In the genomic region with DNA sequence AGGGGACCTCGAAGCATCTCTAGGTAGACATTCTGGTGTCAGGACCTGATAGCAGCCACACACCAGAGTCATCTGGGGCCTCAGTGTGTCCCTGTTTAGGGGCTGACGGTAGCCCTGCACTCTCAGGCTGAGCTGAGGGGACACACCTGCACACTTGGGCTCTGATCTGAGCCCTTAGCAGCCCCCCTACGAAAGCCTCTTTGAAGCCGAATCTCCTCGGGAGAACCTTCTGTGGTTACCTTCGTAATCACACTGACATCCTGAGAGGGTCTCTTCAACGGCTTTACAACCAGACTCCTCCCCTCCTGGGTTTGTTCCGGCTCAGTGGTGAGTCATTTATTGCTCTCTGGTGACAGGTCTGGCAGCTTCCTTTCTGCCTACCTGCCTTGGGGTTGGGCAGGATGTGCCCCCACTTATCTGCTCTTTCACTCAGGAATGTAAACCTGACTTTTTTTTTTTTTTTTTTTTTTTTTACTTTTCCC, we compare ENCODE assay signal across 10 mouse cellular contexts. TPM values are rescaled to one million over a fixed set of nuclear protein-coding genes. Genes with fewer than 3 reads are reported as not detected.
DNase-seq lines count a peak whose midpoint lies in the region; ATAC-seq lines count a peak whose summit lies in the region.
"Had no signal": no experiment of that assay in that cellular context is flagged by ENCODE, and none has a peak within 500 bp of the region (broad histone marks: within the 10 kb centered on the region; RNA-seq: fewer than 3 reads in every experiment).

No protein-coding gene starts in this region.

- no peaks in the 10 kb centered on the region for H3K27me3 ChIP-seq in embryonic facial prominence, embryonic 10.5 days (replicated peaks; ENCODE audit: low read depth, poor library complexity, severe bottlenecking)
- H3K27me3 ChIP-seq in lung, embryonic 16.5 days (ENCODE audit: control insufficient read depth, insufficient read depth, low read depth, low read length): no peaks in the 10 kb centered on the region

- no peak overlapping the region for H3K4me3 ChIP-seq in embryonic facial prominence, embryonic 10.5 days
- no peak overlapping the region for H3K4me3 ChIP-seq in lung, embryonic 16.5 days (ENCODE audit: low read length)

- 0 out of 2 replicates have a peak overlapping the region, but pooled peaks have one; percentile 23 for H3K9ac ChIP-seq in lung, embryonic 16.5 days (ENCODE audit: low read length)

- no peaks in the 10 kb centered on the region for H3K9me3 ChIP-seq in embryonic facial prominence, embryonic 10.5 days
- H3K9me3 ChIP-seq in lung, embryonic 16.5 days (ENCODE audit: control insufficient read depth, low read length): no peaks in the 10 kb centered on the region

- H3K27ac ChIP-seq in embryonic facial prominence, embryonic 10.5 days (replicated peaks): no peak overlapping the region; the same call in 1 of the 2 replicates
- peak overlapping the region; percentile 90 for H3K27ac ChIP-seq in lung, embryonic 16.5 days (ENCODE audit: low read length)

- peak; percentile 93 for ATAC-seq in lung, embryonic 16.5 days (ENCODE audit: low read depth)

- no peak overlapping the region for H3K4me2 ChIP-seq in lung, embryonic 16.5 days (ENCODE audit: low read depth, low read length)
- H3K4me2 ChIP-seq: midbrain, embryonic 11.5 days had no signal

- 46% methylated on average over 8 of the region's 8 CpGs for WGBS in embryonic facial prominence, embryonic 10.5 days
- 15% methylated on average over 8 of the region's 8 CpGs for WGBS in lung, embryonic 16.5 days

- DNase-seq in kidney, postnatal 4 days: peak; percentile 42 to 54
- no peak for DNase-seq in kidney, adult 11 months
- DNase-seq in embryonic facial prominence, embryonic 10.5 days (ENCODE audit: low spot score): peak; percentile 50
- peak; percentile 77 for DNase-seq in thymus, postnatal 25 days
- DNase-seq in adrenal gland, adult 18-20 months (ENCODE audit: low spot score in 2 of 2): no peak
- no peak for DNase-seq in layer of hippocampus, postnatal 36 days
- DNase-seq in frontal cortex, adult 2 months (ENCODE audit: extremely low spot score in 1 of 2, low spot score in 1 of 2): no peak
- DNase-seq: kidney, adult 18-20 months had no signal

- no peaks in the 10 kb centered on the region for H3K36me3 ChIP-seq in embryonic facial prominence, embryonic 10.5 days (replicated peaks)
- no peaks in the 10 kb centered on the region for H3K36me3 ChIP-seq in lung, embryonic 16.5 days (ENCODE audit: control insufficient read depth, insufficient read depth, low read length)

- peaks cover 19% of the 10 kb centered on the region for H3K4me1 ChIP-seq in embryonic facial prominence, embryonic 10.5 days
- H3K4me1 ChIP-seq in lung, embryonic 16.5 days (replicated peaks; ENCODE audit: control insufficient read depth, insufficient read depth, low read length): peaks cover 22% of the 10 kb centered on the region

RNA-seq across cellular contexts. Expression of a gene that starts 45.5 kb away (rescaled TPM):
- polyA plus RNA-seq in embryonic facial prominence, embryonic 10.5 days (2016; fragmentation: Nextera tagmentation; extraction: Ambion mirVana): 6.2 and 6.6 TPM in 2 replicates
- polyA plus RNA-seq in lung, embryonic 16.5 days (2015; fragmentation: Nextera tagmentation; extraction: Ambion mirVana): 71.8 and 76.1 TPM in 2 replicates
- 1 to 10 TPM in 1 of 2 experiments, under 1 TPM in 1; 0.66 to 1.8 TPM for total RNA-seq in adrenal gland, adult 18-20 months (2021)
- total RNA-seq in layer of hippocampus, postnatal 36 days (2021): 1 to 10 TPM; 1.6 to 2.1 TPM
- polyA plus RNA-seq in frontal cortex, adult 2 months (2012; rRNA removed): 3.2 and 4.9 TPM in 2 replicates

Comparison
In these comparisons a context has a peak if more than half of its experiments do, and no peak if none do; other contexts are left out.
1. DNase-seq: peak in kidney, postnatal 4 days (2 of 2), embryonic facial prominence, embryonic 10.5 days (single experiment) and thymus, postnatal 25 days (single experiment); none in kidney, adult 11 months (single experiment), adrenal gland, adult 18-20 months (0 of 2), layer of hippocampus, postnatal 36 days (0 of 2) and frontal cortex, adult 2 months (0 of 2).